Mouse (Mus musculus): ENCODE measurements at regions not wholly inside any gene's neighbourhood (a gene's known extent, or its start where the extent isn't known, plus 50 kb on each side); places are given as distances from the start of the nearest gene placed in this dataset.

GRCm38 (mm10) chr12:68879425-68879824, 279.6 kb downstream of the Rps29 start:
- no peak for DNase-seq
- Histone ChIP-seq H3K4me3 (replicated peaks; ENCODE audit: insufficient read depth, low read depth, low read length) (no peak overlapping the region), H3K4me1 (ENCODE audit: control insufficient read depth, insufficient read depth, low read length) (no peaks in the 10 kb centered on the region), H3K27me3 (ENCODE audit: control insufficient read depth, insufficient read depth, low read length) (no peaks in the 10 kb centered on the region; the same call in 1 of the 2 replicates), H3K27ac (ENCODE audit: insufficient read depth, low read length) (no peak overlapping the region)
- no peak for TF ChIP-seq CTCF (IDR thresholded peaks at IDR 0.05; ENCODE audit: borderline replicate concordance, insufficient read depth, low read depth, low read length)
- no peak for TF ChIP-seq POLR2A (IDR thresholded peaks at IDR 0.05; ENCODE audit: borderline replicate concordance, insufficient read depth, low read length)

GRCm38 (mm10) chr12:68871259-68871658, 287.7 kb downstream of the Rps29 start:
- DNase-seq = no peak
- 98% methylated on average over 4 of the region's 4 CpGs for WGBS
- no peak overlapping the region for H3K4me3 ChIP-seq (replicated peaks; ENCODE audit: insufficient read depth, low read depth, low read length)
- no peaks in the 10 kb centered on the region; the same call in 1 of the 2 replicates for H3K27me3 ChIP-seq (ENCODE audit: control insufficient read depth, insufficient read depth, low read length)
- TF ChIP-seq CTCF (IDR thresholded peaks at IDR 0.05; ENCODE audit: borderline replicate concordance, insufficient read depth, low read depth, low read length) (no peak), POLR2A (IDR thresholded peaks at IDR 0.05; ENCODE audit: borderline replicate concordance, insufficient read depth, low read length) (no peak)
- H3K4me1 ChIP-seq (ENCODE audit: control insufficient read depth, insufficient read depth, low read length) = no peaks in the 10 kb centered on the region
- no peak overlapping the region for H3K27ac ChIP-seq (ENCODE audit: insufficient read depth, low read length)

DNA sequence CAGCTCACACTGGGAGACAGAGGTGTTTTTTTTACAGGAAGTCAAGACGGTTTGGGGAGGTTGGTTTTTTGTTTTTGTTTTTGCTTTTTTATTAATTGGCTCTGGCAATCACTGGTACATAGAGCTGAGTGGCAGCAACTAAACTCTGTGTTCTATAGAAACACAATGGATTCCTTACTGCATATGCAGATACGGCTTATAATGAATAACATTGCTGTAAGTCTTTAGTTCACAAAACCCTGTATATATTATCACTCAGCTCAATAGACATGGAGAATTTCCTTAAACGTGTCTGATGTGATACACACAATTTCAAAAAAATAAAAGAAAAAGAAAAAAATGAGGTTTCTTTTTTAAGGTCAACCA, 296.0 kb downstream of the Rps29 start:
- Histone ChIP-seq H3K4me1 (ENCODE audit: control insufficient read depth, insufficient read depth, low read length) (no peaks in the 10 kb centered on the region), H3K27me3 (ENCODE audit: control insufficient read depth, insufficient read depth, low read length) (no peaks in the 10 kb centered on the region; the same call in 1 of the 2 replicates), H3K4me3 (replicated peaks; ENCODE audit: insufficient read depth, low read depth, low read length) (no peak overlapping the region), H3K27ac (ENCODE audit: insufficient read depth, low read length) (no peak overlapping the region)
- TF ChIP-seq POLR2A (IDR thresholded peaks at IDR 0.05; ENCODE audit: borderline replicate concordance, insufficient read depth, low read length) = no peak
- TF ChIP-seq CTCF (IDR thresholded peaks at IDR 0.05; ENCODE audit: borderline replicate concordance, insufficient read depth, low read depth, low read length) = no peak
- WGBS = 82% methylated on average over 3 of the region's 3 CpGs
- no peak for DNase-seq

- TF ChIP-seq CTCF (IDR thresholded peaks at IDR 0.05; ENCODE audit: borderline replicate concordance, insufficient read depth, low read depth, low read length) = peak; percentile 45; the same call in 1 of the 2 replicates
- TF ChIP-seq POLR2A (IDR thresholded peaks at IDR 0.05; ENCODE audit: borderline replicate concordance, insufficient read depth, low read length) = no peak
- no peak overlapping the region for H3K27ac ChIP-seq (ENCODE audit: insufficient read depth, low read length)
- no peaks in the 10 kb centered on the region for H3K4me1 ChIP-seq (ENCODE audit: control insufficient read depth, insufficient read depth, low read length)
- 41% methylated on average over 5 of the region's 5 CpGs for WGBS
- peak in 1 of 2 experiments; percentile 31 for DNase-seq
- H3K4me3 ChIP-seq (replicated peaks; ENCODE audit: insufficient read depth, low read depth, low read length) = no peak overlapping the region
- no peaks in the 10 kb centered on the region; the same call in 1 of the 2 replicates for H3K27me3 ChIP-seq (ENCODE audit: control insufficient read depth, insufficient read depth, low read length)
Measured at GRCm38 (mm10) chr12:68862313-68862990, 296.5 kb downstream of the Rps29 start.

DNA sequence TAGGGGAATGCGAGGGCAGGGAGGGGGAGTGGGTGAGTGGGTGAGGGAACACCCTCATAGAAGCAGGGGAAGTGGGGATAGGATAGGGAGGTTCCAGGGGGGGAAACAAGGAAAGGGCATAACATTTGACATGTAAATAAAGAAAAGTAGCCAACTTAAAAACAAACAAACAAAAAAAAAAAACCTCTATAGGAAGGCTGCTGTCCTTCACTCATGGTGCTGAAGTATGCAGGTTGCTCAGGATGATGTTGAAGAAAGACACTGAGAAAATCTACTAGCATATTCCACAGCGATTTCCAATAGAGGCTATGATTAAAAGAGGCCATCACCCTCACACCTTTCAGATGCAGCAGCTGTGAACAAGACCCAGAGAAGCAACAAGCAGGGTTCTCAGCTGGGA, 298.7 kb downstream of the Rps29 start:
- H3K27ac ChIP-seq (ENCODE audit: insufficient read depth, low read length) = no peak overlapping the region
- H3K4me3 ChIP-seq (replicated peaks; ENCODE audit: insufficient read depth, low read depth, low read length) = no peak overlapping the region
- no peak for TF ChIP-seq CTCF (IDR thresholded peaks at IDR 0.05; ENCODE audit: borderline replicate concordance, insufficient read depth, low read depth, low read length)
- TF ChIP-seq POLR2A (IDR thresholded peaks at IDR 0.05; ENCODE audit: borderline replicate concordance, insufficient read depth, low read length) = no peak
- no peaks in the 10 kb centered on the region for H3K27me3 ChIP-seq (ENCODE audit: control insufficient read depth, insufficient read depth, low read length)
- DNase-seq = no peak
- WGBS = 76% methylated on average over 2 of the region's 2 CpGs
- H3K4me1 ChIP-seq (ENCODE audit: control insufficient read depth, insufficient read depth, low read length) = no peaks in the 10 kb centered on the region

DNA sequence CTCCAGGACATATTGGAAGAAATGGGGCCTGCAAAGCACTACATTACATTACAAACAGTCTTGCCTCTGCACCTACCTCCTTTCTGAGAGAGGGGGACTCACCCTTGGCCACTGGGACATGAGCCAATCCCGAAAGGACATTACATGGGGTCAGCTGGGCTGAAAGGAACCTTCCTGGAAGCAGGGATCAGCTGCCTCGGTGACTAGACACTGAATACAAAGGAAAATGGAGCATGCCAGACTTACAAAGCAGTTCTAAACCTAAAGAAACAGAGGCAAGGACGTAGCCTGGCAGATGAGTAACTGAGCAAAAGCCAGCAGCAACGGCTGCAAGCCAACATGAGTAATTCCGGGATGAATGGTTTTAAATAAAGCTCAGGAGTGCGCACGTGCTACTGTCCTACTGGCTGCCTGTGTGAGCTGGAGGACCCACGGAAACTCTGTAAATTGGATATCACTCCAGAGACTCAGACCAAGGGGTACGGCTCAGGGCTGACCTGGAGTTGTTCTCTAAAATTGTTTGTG, 309.3 kb downstream of the Rps29 start:
- no peak for DNase-seq
- Histone ChIP-seq H3K4me1 (ENCODE audit: control insufficient read depth, insufficient read depth, low read length) (no peaks in the 10 kb centered on the region), H3K27ac (ENCODE audit: insufficient read depth, low read length) (no peak overlapping the region), H3K4me3 (replicated peaks; ENCODE audit: insufficient read depth, low read depth, low read length) (no peak overlapping the region), H3K27me3 (ENCODE audit: control insufficient read depth, insufficient read depth, low read length) (no peaks in the 10 kb centered on the region)
- 23% methylated on average over 9 of the region's 9 CpGs for WGBS
- TF ChIP-seq POLR2A (IDR thresholded peaks at IDR 0.05; ENCODE audit: borderline replicate concordance, insufficient read depth, low read length) = no peak
- TF ChIP-seq CTCF (IDR thresholded peaks at IDR 0.05; ENCODE audit: borderline replicate concordance, insufficient read depth, low read depth, low read length) = no peak

GRCm38 (mm10) chr12:68840815-68841214, 318.2 kb downstream of the Rps29 start:
- TF ChIP-seq POLR2A (IDR thresholded peaks at IDR 0.05; ENCODE audit: borderline replicate concordance, insufficient read depth, low read length) = no peak
- TF ChIP-seq CTCF (IDR thresholded peaks at IDR 0.05; ENCODE audit: borderline replicate concordance, insufficient read depth, low read depth, low read length) = no peak
- H3K27me3 ChIP-seq (ENCODE audit: control insufficient read depth, insufficient read depth, low read length) = no peaks in the 10 kb centered on the region
- WGBS = 95% methylated on average over 8 of the region's 8 CpGs
- no peak overlapping the region for H3K27ac ChIP-seq (ENCODE audit: insufficient read depth, low read length)
- DNase-seq = no peak
- H3K4me3 ChIP-seq (replicated peaks; ENCODE audit: insufficient read depth, low read depth, low read length) = no peak overlapping the region
- H3K4me1 ChIP-seq (ENCODE audit: control insufficient read depth, insufficient read depth, low read length) = no peaks in the 10 kb centered on the region

DNA sequence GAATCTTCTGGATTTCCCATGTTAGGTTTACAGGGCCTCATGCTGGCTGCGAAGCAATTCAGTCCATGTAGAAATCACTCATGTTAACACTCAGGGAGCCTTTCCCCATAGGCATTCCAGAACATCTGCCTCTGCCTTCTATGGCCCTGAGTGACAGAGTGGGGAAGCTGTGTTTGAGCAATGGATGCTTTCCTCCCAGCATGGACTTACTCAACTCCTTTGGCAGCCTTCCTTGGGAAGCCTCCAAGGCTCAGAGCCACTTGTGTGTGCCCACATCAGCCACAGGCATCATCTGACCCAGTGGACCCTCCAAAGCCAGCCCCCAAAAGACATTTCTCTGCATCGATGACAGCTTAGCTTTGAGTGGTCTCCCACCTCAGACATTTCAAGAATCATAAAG, 318.8 kb downstream of the Rps29 start:
- H3K4me3 ChIP-seq (replicated peaks; ENCODE audit: insufficient read depth, low read depth, low read length) = no peak overlapping the region
- no peaks in the 10 kb centered on the region for H3K27me3 ChIP-seq (ENCODE audit: control insufficient read depth, insufficient read depth, low read length)
- TF ChIP-seq POLR2A (IDR thresholded peaks at IDR 0.05; ENCODE audit: borderline replicate concordance, insufficient read depth, low read length) (no peak), CTCF (IDR thresholded peaks at IDR 0.05; ENCODE audit: borderline replicate concordance, insufficient read depth, low read depth, low read length) (no peak)
- WGBS = 83% methylated on average over 2 of the region's 2 CpGs
- DNase-seq = no peak
- H3K27ac ChIP-seq (ENCODE audit: insufficient read depth, low read length) = no peak overlapping the region
- no peaks in the 10 kb centered on the region for H3K4me1 ChIP-seq (ENCODE audit: control insufficient read depth, insufficient read depth, low read length)

Data from cerebellum, adult 2 months (tissue).